Mouse (Mus musculus): ENCODE data around the gene Coq2.

DNA sequence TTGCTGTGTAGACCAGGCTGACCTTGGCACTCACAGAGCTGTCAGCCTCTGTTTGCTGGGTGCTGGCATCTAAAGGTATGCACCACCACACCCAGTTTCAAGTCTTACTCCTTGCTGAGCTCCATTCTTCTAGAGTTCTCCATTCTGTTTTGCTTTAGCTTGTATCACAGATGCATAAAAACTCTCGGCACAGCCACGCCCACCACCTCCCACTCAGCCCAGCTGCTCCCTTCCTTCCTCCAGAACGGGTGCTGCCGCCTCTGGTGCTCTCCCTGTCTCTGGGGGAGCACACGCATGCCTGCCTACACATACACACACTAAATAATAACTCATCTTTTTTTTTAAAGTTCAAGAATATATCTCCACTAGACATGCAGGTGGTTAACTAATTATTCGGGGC lies 16.5 kb downstream of the Coq2 start:
- TF ChIP-seq CTCF (IDR thresholded peaks at IDR 0.05; ENCODE audit: low read depth) (no peak), EP300 (IDR thresholded peaks at IDR 0.05; ENCODE audit: low read depth) (no peak)
